Mouse (Mus musculus) mouse trophoblast stem cell (cell line): ENCODE results near the gene Zfp385a.
"Not testable (repeated sequence)": the region's sequence is repeated elsewhere in the genome, so short reads cannot be mapped to it uniquely, and the experiment has no call there.

Experiments
- in situ Hi-C, 2 experiments: fragments of 300-500 bp; cut with MseI, MboI; formaldehyde crosslinking; loops; 2 replicates in 1 of 2; 3 replicates in 1 of 2; pipeline ENCODE4 v1.15.1; 2025

The Zfp385a gene

GRCm38 (mm10) chr15:103290843-103291242, 49.0 kb downstream of the Zfp385a start:
- in situ Hi-C loops = no loop called here

GRCm38 (mm10) chr15:103290417-103290816, 49.5 kb downstream of the Zfp385a start:
- in situ Hi-C loops = no loop called here

GRCm38 (mm10) chr15:103289600-103289999, 50.3 kb downstream of the Zfp385a start:
- in situ Hi-C loops = no loop called here

GRCm38 (mm10) chr15:103285778-103286417, 54.0 kb downstream of the Zfp385a start:
- in situ Hi-C loops = no loop called here

- in situ Hi-C loops = no loop called here
Observed at GRCm38 (mm10) chr15:103284647-103285046, 55.2 kb downstream of the Zfp385a start.

- in situ Hi-C loops = no loop called here
Observed at GRCm38 (mm10) chr15:103284066-103284465, 55.8 kb downstream of the Zfp385a start.

- in situ Hi-C loops = no loop called here
Observed at GRCm38 (mm10) chr15:103281465-103282205, 58.3 kb downstream of the Zfp385a start.

GRCm38 (mm10) chr15:103280817-103281464, 59.0 kb downstream of the Zfp385a start:
- in situ Hi-C loops = no loop called here

- in situ Hi-C loops = no loop called here
Observed at GRCm38 (mm10) chr15:103279750-103280149, 60.1 kb downstream of the Zfp385a start.

GRCm38 (mm10) chr15:103277949-103278348, 61.9 kb downstream of the Zfp385a start:
- in situ Hi-C loops = no loop called here

- in situ Hi-C loops = not testable (repeated sequence)
Observed at GRCm38 (mm10) chr15:103275943-103276342, 64.0 kb downstream of the Zfp385a start.

- in situ Hi-C loops = no loop called here
Observed at GRCm38 (mm10) chr15:103272419-103273279, 67.2 kb downstream of the Zfp385a start, which contains the start of gene Copz1. TSS of gene Copz1 (plus strand) at chr15:103272714.

- in situ Hi-C loops = no loop called here
Observed at GRCm38 (mm10) chr15:103268903-103269302, 71.0 kb downstream of the Zfp385a start.

- in situ Hi-C loops = no loop called here
Observed at GRCm38 (mm10) chr15:103264794-103265193, 75.1 kb downstream of the Zfp385a start.
